Mouse (Mus musculus) brain, embryonic 14.5 days (tissue): ENCODE data around the gene Gm28035.

Experiments used
- CTCF ChIP-seq: fragments of 200-500 bp; IDR thresholded peaks from 2 replicates; pipeline ENCODE4 v1.5.1; 2012; ENCODE audit warnings: inconsistent platforms, mild to moderate bottlenecking, moderate library complexity, borderline replicate concordance; ENCODE audit not compliant: insufficient read depth, insufficient read length; ENCODE audit errors: extremely low read depth
- POLR2A ChIP-seq: fragments of 200-500 bp; IDR thresholded peaks from 2 replicates; pipeline ENCODE4 v1.6.1; 2012; ENCODE audit warnings: mild to moderate bottlenecking, inconsistent platforms, borderline replicate concordance; ENCODE audit not compliant: poor library complexity, insufficient read depth, insufficient read length, severe bottlenecking; ENCODE audit errors: extremely low read depth

- TF ChIP-seq CTCF (no peak), POLR2A (no peak)
Measured at GRCm38 (mm10) chr2:30214745-30215144, 25.6 kb upstream of the Gm28035 start.
